Mouse (Mus musculus) ovary, adult 18-20 months (tissue): ENCODE data around the gene Csmd2.

Source experiments
- DNase-seq: peaks from one replicate; pipeline ENCODE4 v3.0.0; 2022; ENCODE audit warnings: low spot score, mixed read lengths

Csmd2 gene

GRCm38 (mm10) chr4:128613326-128613725, 625.7 kb downstream of the Csmd2 start:
- DNase-seq = no peak

- DNase-seq = no peak
Measured at GRCm38 (mm10) chr4:128615761-128616160, 628.1 kb downstream of the Csmd2 start.
